Mouse (Mus musculus): Measurements from ENCODE around the gene Ino80.

DNA sequence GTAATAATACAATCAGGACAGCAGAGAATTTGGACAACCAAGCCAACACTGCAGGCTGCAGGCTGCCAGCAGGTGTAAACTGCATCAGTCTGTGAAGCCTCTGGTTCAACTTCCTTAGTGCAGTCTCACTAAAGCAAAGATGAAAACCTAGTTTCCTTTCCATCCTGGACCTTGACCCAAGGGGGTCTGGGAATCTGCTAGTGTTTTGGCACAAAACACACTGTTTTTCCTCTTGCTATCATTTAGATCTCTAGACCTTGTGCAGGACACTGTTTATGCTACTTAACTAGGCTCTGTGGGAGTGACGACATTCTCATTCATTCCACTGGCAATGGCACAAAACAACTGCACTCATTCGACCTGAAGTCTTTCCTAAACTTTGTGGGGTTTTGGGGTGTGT, 65.8 kb downstream of the Ino80 start:
- no peak for TF ChIP-seq POLR2A (IDR thresholded peaks at IDR 0.05; ENCODE audit: insufficient read depth, low read depth, low read length)
- no peak for TF ChIP-seq CTCF (IDR thresholded peaks at IDR 0.05; ENCODE audit: insufficient read depth, low read depth, low read length)

Data from olfactory bulb, adult 2 months (tissue).